Mouse (Mus musculus): ENCODE results near the gene Ccdc120. TPM values are rescaled to one million over a fixed set of nuclear protein-coding genes. Genes with fewer than 3 reads are reported as not detected.

The Ccdc120 gene
- polyA plus RNA-seq, 1 experiment = 2.4 TPM

- Histone ChIP-seq H3K79me2 (ENCODE audit: control insufficient read depth, insufficient read depth) (no peaks in the 10 kb centered on the region), H3K27me3 (ENCODE audit: control insufficient read depth, insufficient read depth, insufficient read length) (no peaks in the 10 kb centered on the region), H3K36me3 (ENCODE audit: control insufficient read depth, insufficient read depth) (no peaks in the 10 kb centered on the region), H3ac (ENCODE audit: control insufficient read depth, insufficient read length) (no peak overlapping the region), H3K4me3 (no peak overlapping the region), H3K4me2 (ENCODE audit: low read depth) (no peak overlapping the region)
- no peak for TF ChIP-seq MYOD1 (IDR thresholded peaks at IDR 0.05; ENCODE audit: control insufficient read depth in 1 of 3, insufficient read length in 2 of 3, low read depth in 2 of 3)
- TF ChIP-seq E2F4 (IDR thresholded peaks at IDR 0.05; ENCODE audit: insufficient read depth) = no peak
- TF ChIP-seq TCF3 (IDR thresholded peaks at IDR 0.05; ENCODE audit: insufficient read length, low read depth) = no peak
- TF ChIP-seq SRF (IDR thresholded peaks at IDR 0.05; ENCODE audit: control insufficient read depth, insufficient read length, low read depth) = no peak
- no peak for TF ChIP-seq POLR2A (IDR thresholded peaks at IDR 0.05; ENCODE audit: insufficient read length, low read depth)
- TF ChIP-seq REST (IDR thresholded peaks at IDR 0.05; ENCODE audit: insufficient read depth, insufficient read length) = no peak
- no peak for TF ChIP-seq POLR2AphosphoS2 (IDR thresholded peaks at IDR 0.05; ENCODE audit: insufficient read length, low read depth)
These were observed 9.6 kb downstream of the Ccdc120 start for GRCm38 (mm10) chrX:7741103-7741502.

GRCm38 (mm10) chrX:7740082-7740819 lies 10.5 kb downstream of the Ccdc120 start:
- Histone ChIP-seq H3ac (ENCODE audit: control insufficient read depth, insufficient read length) (no peak overlapping the region), H3K4me3 (no peak overlapping the region), H3K27me3 (ENCODE audit: control insufficient read depth, insufficient read depth, insufficient read length) (no peaks in the 10 kb centered on the region), H3K79me2 (ENCODE audit: control insufficient read depth, insufficient read depth) (no peaks in the 10 kb centered on the region), H3K36me3 (ENCODE audit: control insufficient read depth, insufficient read depth) (no peaks in the 10 kb centered on the region), H3K4me2 (ENCODE audit: low read depth) (peak overlapping the region; percentile 63)
- TF ChIP-seq POLR2A (IDR thresholded peaks at IDR 0.05; ENCODE audit: insufficient read length, low read depth) = no peak
- TF ChIP-seq MAX (IDR thresholded peaks at IDR 0.05; ENCODE audit: low read depth) = no peak

GRCm38 (mm10) chrX:7739336-7740081 lies 11.2 kb downstream of the Ccdc120 start:
- Histone ChIP-seq H3K27me3 (ENCODE audit: control insufficient read depth, insufficient read depth, insufficient read length) (no peaks in the 10 kb centered on the region), H3ac (ENCODE audit: control insufficient read depth, insufficient read length) (no peak overlapping the region), H3K36me3 (ENCODE audit: control insufficient read depth, insufficient read depth) (no peaks in the 10 kb centered on the region), H3K4me3 (no peak overlapping the region), H3K79me2 (ENCODE audit: control insufficient read depth, insufficient read depth) (no peaks in the 10 kb centered on the region), H3K4me2 (ENCODE audit: low read depth) (peak overlapping the region; percentile 63)
- TF ChIP-seq MYOD1 (IDR thresholded peaks at IDR 0.05; ENCODE audit: control insufficient read depth in 1 of 3, insufficient read length in 2 of 3, low read depth in 2 of 3) (peak in 1 of 3 experiments; percentile 14), POLR2A (IDR thresholded peaks at IDR 0.05; ENCODE audit: insufficient read length, low read depth) (no peak)

- Histone ChIP-seq H3K4me2 (ENCODE audit: low read depth) (no peak overlapping the region), H3K4me3 (no peak overlapping the region), H3K36me3 (ENCODE audit: control insufficient read depth, insufficient read depth) (no peaks in the 10 kb centered on the region), H3K79me2 (ENCODE audit: control insufficient read depth, insufficient read depth) (no peaks in the 10 kb centered on the region), H3ac (ENCODE audit: control insufficient read depth, insufficient read length) (no peak overlapping the region), H3K27me3 (ENCODE audit: control insufficient read depth, insufficient read depth, insufficient read length) (no peaks in the 10 kb centered on the region)
- no peak for TF ChIP-seq POLR2AphosphoS2 (IDR thresholded peaks at IDR 0.05; ENCODE audit: insufficient read length, low read depth)
- no peak for TF ChIP-seq SRF (IDR thresholded peaks at IDR 0.05; ENCODE audit: control insufficient read depth, insufficient read length, low read depth)
- no peak for TF ChIP-seq CEBPB (IDR thresholded peaks at IDR 0.05; ENCODE audit: insufficient read depth, poor library complexity, severe bottlenecking)
- TF ChIP-seq MAX (IDR thresholded peaks at IDR 0.05; ENCODE audit: low read depth) = no peak
- TF ChIP-seq TCF3 (IDR thresholded peaks at IDR 0.05; ENCODE audit: insufficient read length, low read depth) = no peak
- TF ChIP-seq USF1 (IDR thresholded peaks at IDR 0.05; ENCODE audit: low read depth) = no peak
- TF ChIP-seq E2F4 (IDR thresholded peaks at IDR 0.05; ENCODE audit: insufficient read depth) = no peak
- no peak for TF ChIP-seq POLR2A (IDR thresholded peaks at IDR 0.05; ENCODE audit: insufficient read length, low read depth)
- no peak for TF ChIP-seq MYOG (IDR thresholded peaks at IDR 0.05; ENCODE audit: control insufficient read depth in 1 of 3, insufficient read depth in 1 of 3, insufficient read length in 2 of 3, low read depth in 2 of 3)
- TF ChIP-seq TCF12 (IDR thresholded peaks at IDR 0.05; ENCODE audit: insufficient read depth, poor library complexity, severe bottlenecking) = no peak
- no peak for TF ChIP-seq REST (IDR thresholded peaks at IDR 0.05; ENCODE audit: insufficient read depth, insufficient read length)
- no peak for TF ChIP-seq MYOD1 (IDR thresholded peaks at IDR 0.05; ENCODE audit: control insufficient read depth in 1 of 3, insufficient read length in 2 of 3, low read depth in 2 of 3)
These were observed 17.0 kb downstream of the Ccdc120 start for GRCm38 (mm10) chrX:7733571-7734156.

GRCm38 (mm10) chrX:7728922-7729265 lies 21.8 kb downstream of the Ccdc120 start:
- H3K27me3 ChIP-seq (ENCODE audit: control insufficient read depth, insufficient read depth, insufficient read length) = no peaks in the 10 kb centered on the region
- H3ac ChIP-seq (ENCODE audit: control insufficient read depth, insufficient read length) = no peak overlapping the region
- H3K4me2 ChIP-seq (ENCODE audit: low read depth) = peak overlapping the region; percentile 53
- no peaks in the 10 kb centered on the region for H3K36me3 ChIP-seq (ENCODE audit: control insufficient read depth, insufficient read depth)
- TF ChIP-seq USF1 (IDR thresholded peaks at IDR 0.05; ENCODE audit: low read depth) (no peak), POLR2A (IDR thresholded peaks at IDR 0.05; ENCODE audit: insufficient read length, low read depth) (no peak), POLR2AphosphoS2 (IDR thresholded peaks at IDR 0.05; ENCODE audit: insufficient read length, low read depth) (no peak), MYOG (IDR thresholded peaks at IDR 0.05; ENCODE audit: control insufficient read depth in 1 of 3, insufficient read depth in 1 of 3, insufficient read length in 2 of 3, low read depth in 2 of 3) (no peak), SRF (IDR thresholded peaks at IDR 0.05; ENCODE audit: control insufficient read depth, insufficient read length, low read depth) (no peak), REST (IDR thresholded peaks at IDR 0.05; ENCODE audit: insufficient read depth, insufficient read length) (no peak)
- no peaks in the 10 kb centered on the region for H3K79me2 ChIP-seq (ENCODE audit: control insufficient read depth, insufficient read depth)
- peak overlapping the region; percentile 33 for H3K4me3 ChIP-seq

Measured in myocyte (in vitro differentiated cells).